Mouse (Mus musculus) hindbrain, embryonic 14.5 days (tissue): Measurements from ENCODE around the gene Hoxb1. TPM values are rescaled to one million over a fixed set of nuclear protein-coding genes. Genes with fewer than 3 reads are reported as not detected.
A peak's percentile ranks its signal among the peaks of the same experiment; 100 is the strongest.

Source experiments
- ATAC-seq: fragments of 200-750 bp; cut with Nextera tagmentation; 2 replicates; pipeline ENCODE4 v1.8.0; 2017; ENCODE audit warnings: moderate number of reproducible peaks, mild to moderate bottlenecking, moderate TSS enrichment, moderate library complexity; ENCODE audit not compliant: low FRiP score
- DNase-seq: peaks from one replicate; pipeline ENCODE4 v3.0.0-alpha.2; 2015; ENCODE audit warnings: low spot score
- H3K27ac ChIP-seq: fragments of 300-500 bp; sonication (generic); 2 replicates; pipeline ENCODE4 v1.5.1; 2014; ENCODE audit warnings: mild to moderate bottlenecking, moderate library complexity
- H3K27me3 ChIP-seq: fragments of 300-500 bp; sonication (generic); 2 replicates; pipeline ENCODE4 v1.6.1; 2014; ENCODE audit warnings: mild to moderate bottlenecking, low read length, mixed read lengths; ENCODE audit not compliant: control insufficient read depth, insufficient read depth
- H3K36me3 ChIP-seq: fragments of 300-500 bp; sonication (generic); replicated peaks from 2 replicates; pipeline ENCODE4 v1.6.1; 2014; ENCODE audit not compliant: control insufficient read depth, insufficient read depth
- H3K4me1 ChIP-seq: fragments of 300-500 bp; sonication (generic); replicated peaks from 2 replicates; pipeline ENCODE4 v1.6.1; 2014; ENCODE audit warnings: antibody characterized with exemption, low read length, mixed read lengths; ENCODE audit not compliant: control insufficient read depth, insufficient read depth
- H3K4me2 ChIP-seq: fragments of 300-500 bp; sonication (generic); replicated peaks from 2 replicates; pipeline ENCODE4 v1.6.1; 2014; ENCODE audit warnings: mild to moderate bottlenecking, moderate library complexity
- H3K4me3 ChIP-seq: fragments of 300-500 bp; sonication (generic); replicated peaks from 2 replicates; pipeline ENCODE4 v1.5.1; 2014; ENCODE audit warnings: mild to moderate bottlenecking, low read length
- H3K9ac ChIP-seq: fragments of 300-500 bp; sonication (generic); 2 replicates; pipeline ENCODE4 v1.6.1; 2014
- H3K9me3 ChIP-seq: fragments of 300-500 bp; sonication (generic); 2 replicates; pipeline ENCODE4 v1.6.1; 2016; ENCODE audit warnings: low read length; ENCODE audit not compliant: control insufficient read depth
- WGBS: fragments of 180-500 bp; shearing (Covaris S2); extraction: QIAGEN DNeasy Blood & Tissue Kit; methylation state at CpG from one replicate; pipeline ENCODE4 v1.1.7; 2014; 5-methylcytosine and 5-hydroxymethylcytosine counted together
- polyA plus RNA-seq: library from polyadenylated mRNA; unstranded; fragments of >200 nt; fragmentation: Nextera tagmentation; extraction: Ambion mirVana; gene quantifications from 2 replicates; pipeline ENCODE4 v1.2.1, GENCODE M21; 2014

The Hoxb1 gene
- polyA plus RNA-seq, 1 experiment from 2014 or later: 0.33 TPM

- Histone ChIP-seq H3K9me3 (no peaks in the 10 kb centered on the region), H3K27me3 (peaks cover 71% of the 10 kb centered on the region), H3K4me3 (peak overlapping the region; percentile 48), H3K4me2 (peak overlapping the region; percentile 77), H3K4me1 (peaks cover 31% of the 10 kb centered on the region), H3K36me3 (0 out of 2 replicates have a peak, but pooled peaks cover 5% of the 10 kb centered on the region), H3K27ac (peak overlapping the region; percentile 99), H3K9ac (peak overlapping the region; percentile 97)
- ATAC-seq (no peak), DNase-seq (no peak)
- WGBS: under 1% methylated on average over 40 of the region's 40 CpGs
These were observed 23.6 kb upstream of the Hoxb1 start for GRCm38 (mm10) chr11:96341701-96342575.

DNA sequence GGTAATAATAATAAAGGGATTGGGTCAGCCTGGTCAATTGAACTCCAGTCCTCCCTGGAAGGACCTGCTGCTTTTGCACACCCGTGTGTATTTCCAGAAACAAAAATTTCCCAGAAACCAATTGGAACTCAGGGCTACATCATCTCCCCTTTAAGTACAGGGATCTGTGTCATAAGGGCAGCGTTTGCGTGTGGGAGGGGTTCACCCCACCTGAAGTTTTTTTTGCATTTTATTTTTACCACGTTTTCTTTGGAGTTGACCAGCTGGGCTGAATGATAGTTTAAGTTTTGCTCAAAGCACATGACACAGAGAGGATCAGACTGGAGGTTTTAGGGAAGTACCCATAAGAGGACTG is 23.0 kb upstream of the Hoxb1 start:
- peak overlapping the region; percentile 48 for H3K4me3 ChIP-seq
- no peaks in the 10 kb centered on the region for H3K9me3 ChIP-seq
- peaks cover 68% of the 10 kb centered on the region for H3K27me3 ChIP-seq
- ATAC-seq (no peak), DNase-seq (no peak)
- H3K9ac ChIP-seq: peak overlapping the region; percentile 97
- 4% methylated on average over 4 of the region's 4 CpGs for WGBS
- H3K4me2 ChIP-seq: peak overlapping the region; percentile 77
- peak overlapping the region; percentile 99 for H3K27ac ChIP-seq
- peaks cover 26% of the 10 kb centered on the region for H3K4me1 ChIP-seq
- 0 out of 2 replicates have a peak, but pooled peaks cover 5% of the 10 kb centered on the region for H3K36me3 ChIP-seq

DNA sequence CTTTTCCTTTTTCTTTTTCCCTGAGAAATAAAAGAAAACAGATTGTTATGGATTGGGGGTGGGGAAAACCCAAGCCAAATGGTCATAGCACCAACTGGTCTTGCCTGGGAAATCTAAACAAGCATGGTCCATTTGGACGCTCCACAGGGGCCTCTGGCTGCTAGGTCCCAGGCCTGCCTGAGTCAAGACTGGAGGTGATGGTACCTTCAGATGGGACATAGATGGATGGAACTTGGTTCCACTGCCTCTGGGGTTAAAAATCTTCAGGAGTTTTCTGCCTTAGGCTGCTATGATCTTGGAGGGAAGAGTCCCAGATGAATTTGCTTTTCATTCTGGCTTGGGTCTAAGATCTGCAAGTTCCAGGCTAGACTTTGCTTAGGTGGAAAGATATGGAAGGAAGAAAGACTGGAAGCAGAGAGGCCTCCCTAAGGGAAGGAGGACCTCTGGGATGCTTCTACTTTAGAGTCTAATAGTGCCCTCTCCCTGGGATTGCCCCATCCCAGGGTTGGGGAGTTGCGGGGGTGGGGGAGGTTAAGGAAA is 22.3 kb upstream of the Hoxb1 start:
- 10% methylated on average over 2 of the region's 2 CpGs for WGBS
- H3K4me3 ChIP-seq: peak overlapping the region; percentile 48
- peaks cover 28% of the 10 kb centered on the region for H3K4me1 ChIP-seq
- peak overlapping the region; percentile 97 for H3K9ac ChIP-seq
- peak overlapping the region; percentile 77 for H3K4me2 ChIP-seq
- H3K9me3 ChIP-seq: no peaks in the 10 kb centered on the region
- peaks cover 67% of the 10 kb centered on the region for H3K27me3 ChIP-seq
- H3K36me3 ChIP-seq: 0 out of 2 replicates have a peak, but pooled peaks cover 5% of the 10 kb centered on the region
- H3K27ac ChIP-seq: peak overlapping the region; percentile 99
- DNase-seq: peak; percentile 40
- no peak for ATAC-seq

- Histone ChIP-seq H3K27ac (peak overlapping the region; percentile 99), H3K9me3 (no peaks in the 10 kb centered on the region), H3K4me3 (peak overlapping the region; percentile 48), H3K4me2 (peak overlapping the region; percentile 77), H3K36me3 (0 out of 2 replicates have a peak, but pooled peaks cover 5% of the 10 kb centered on the region), H3K4me1 (peaks cover 30% of the 10 kb centered on the region), H3K27me3 (peaks cover 60% of the 10 kb centered on the region), H3K9ac (peak overlapping the region; percentile 97)
- ATAC-seq (peak; percentile 18; the same call in 1 of the 2 replicates), DNase-seq (peak; percentile 59)
- 1% methylated on average over 40 of the region's 40 CpGs for WGBS
These were observed 21.3 kb upstream of the Hoxb1 start for GRCm38 (mm10) chr11:96344061-96344877.

GRCm38 (mm10) chr11:96344878-96345159 is 20.7 kb upstream of the Hoxb1 start:
- H3K9me3 ChIP-seq: no peaks in the 10 kb centered on the region
- peaks cover 58% of the 10 kb centered on the region for H3K27me3 ChIP-seq
- H3K4me2 ChIP-seq: peak overlapping the region; percentile 77
- DNase-seq (peak; percentile 28), ATAC-seq (no peak)
- H3K9ac ChIP-seq: peak overlapping the region; percentile 97
- peak overlapping the region; percentile 99 for H3K27ac ChIP-seq
- peak overlapping the region; percentile 48 for H3K4me3 ChIP-seq
- peaks cover 35% of the 10 kb centered on the region for H3K4me1 ChIP-seq
- H3K36me3 ChIP-seq: 0 out of 2 replicates have a peak, but pooled peaks cover 5% of the 10 kb centered on the region
- 7% methylated on average over 6 of the region's 6 CpGs for WGBS

GRCm38 (mm10) chr11:96345220-96345892 is 20.2 kb upstream of the Hoxb1 start:
- Histone ChIP-seq H3K4me3 (peak overlapping the region; percentile 48), H3K27ac (peak overlapping the region; percentile 99), H3K9me3 (no peaks in the 10 kb centered on the region), H3K36me3 (0 out of 2 replicates have a peak, but pooled peaks cover 5% of the 10 kb centered on the region), H3K27me3 (peaks cover 58% of the 10 kb centered on the region), H3K4me1 (peaks cover 40% of the 10 kb centered on the region), H3K4me2 (peak overlapping the region; percentile 77), H3K9ac (peak overlapping the region; percentile 97)
- DNase-seq (peak; percentile 40), ATAC-seq (no peak)
- WGBS: under 1% methylated on average over 31 of the region's 56 CpGs

DNA sequence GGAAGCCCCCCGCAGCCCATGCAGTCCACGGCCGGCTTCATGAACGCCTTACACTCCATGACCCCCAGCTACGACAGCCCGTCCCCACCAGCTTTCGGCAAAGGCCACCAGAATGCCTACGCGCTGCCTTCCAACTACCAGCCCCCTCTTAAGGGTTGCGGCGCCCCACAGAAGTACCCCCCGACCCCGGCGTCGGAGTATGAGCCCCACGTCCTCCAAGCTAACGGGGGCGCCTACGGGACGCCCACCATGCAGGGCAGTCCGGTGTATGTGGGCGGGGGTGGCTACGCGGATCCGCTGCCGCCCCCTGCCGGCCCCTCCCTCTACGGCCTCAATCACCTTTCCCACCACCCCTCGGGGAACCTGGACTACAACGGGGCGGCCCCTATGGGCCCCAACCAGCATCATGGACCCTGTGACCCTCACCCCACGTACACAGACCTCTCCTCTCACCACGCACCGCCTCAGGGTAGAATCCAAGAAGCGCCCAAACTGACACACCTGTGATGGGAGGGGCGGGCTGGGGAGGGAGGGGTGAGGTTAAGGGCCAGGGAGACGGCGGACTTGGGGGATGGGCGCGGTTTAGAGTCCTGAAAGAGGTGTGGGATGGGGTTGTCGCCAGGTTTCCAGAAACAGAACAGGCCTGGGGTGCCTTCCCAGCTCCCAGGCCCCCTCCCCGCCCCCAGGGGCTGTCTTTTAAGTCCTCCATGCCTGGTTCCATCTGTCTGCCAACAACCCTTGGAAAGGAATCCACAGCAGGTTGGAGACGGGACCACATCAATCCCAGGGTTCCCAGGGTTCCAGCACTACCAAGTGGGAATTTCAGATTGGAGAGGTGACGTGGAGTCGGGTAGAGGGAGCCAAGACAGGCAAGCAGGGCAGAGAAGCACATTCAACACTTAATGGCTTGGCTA is 19.4 kb upstream of the Hoxb1 start:
- H3K4me1 ChIP-seq: peaks cover 48% of the 10 kb centered on the region
- H3K4me3 ChIP-seq: peak overlapping the region; percentile 48
- ATAC-seq (peak; percentile 19; the same call in 1 of the 2 replicates), DNase-seq (no peak)
- H3K9ac ChIP-seq: peak overlapping the region; percentile 97
- H3K27me3 ChIP-seq: peaks cover 63% of the 10 kb centered on the region
- H3K27ac ChIP-seq: peak overlapping the region; percentile 99
- 0 out of 2 replicates have a peak, but pooled peaks cover 5% of the 10 kb centered on the region for H3K36me3 ChIP-seq
- WGBS: 2% methylated on average over 45 of the region's 45 CpGs
- H3K4me2 ChIP-seq: peak overlapping the region; percentile 77
- no peaks in the 10 kb centered on the region for H3K9me3 ChIP-seq

- ATAC-seq (no peak), DNase-seq (peak; percentile 42)
- 0 out of 2 replicates have a peak, but pooled peaks cover 5% of the 10 kb centered on the region for H3K36me3 ChIP-seq
- WGBS: 14% methylated on average over 5 of the region's 5 CpGs
- peak overlapping the region; percentile 48; the same call in 1 of the 2 replicates for H3K4me3 ChIP-seq
- H3K27me3 ChIP-seq: peaks cover 64% of the 10 kb centered on the region
- peaks cover 49% of the 10 kb centered on the region for H3K4me1 ChIP-seq
- peak overlapping the region; percentile 97 for H3K9ac ChIP-seq
- peak overlapping the region; percentile 77 for H3K4me2 ChIP-seq
- peak overlapping the region; percentile 99 for H3K27ac ChIP-seq
- H3K9me3 ChIP-seq: no peaks in the 10 kb centered on the region
These were observed 18.5 kb upstream of the Hoxb1 start for GRCm38 (mm10) chr11:96346916-96347520.
